Mouse (Mus musculus) embryonic facial prominence, embryonic 11.5 days (tissue): ENCODE data around the gene Slc39a3. TPM values are rescaled to one million over a fixed set of nuclear protein-coding genes. Genes with fewer than 3 reads are reported as not detected.

Experiments used
- ATAC-seq: fragments of 200-750 bp; cut with Nextera tagmentation; replicated peaks from 2 replicates; pipeline ENCODE4 v1.8.0; 2017; ENCODE audit warnings: low read depth; ENCODE audit not compliant: insufficient number of reproducible peaks, low FRiP score, low TSS enrichment
- DNase-seq: peaks from one replicate; pipeline ENCODE4 v3.0.0-alpha.2; 2015; ENCODE audit warnings: low spot score
- H3K27ac ChIP-seq: fragments of 300-500 bp; sonication (generic); replicated peaks from 2 replicates; pipeline ENCODE4 v1.5.1; 2014; ENCODE audit warnings: mild to moderate bottlenecking, low read depth, low read length, control low read depth
- H3K27me3 ChIP-seq: fragments of 300-500 bp; sonication (generic); 2 replicates; pipeline ENCODE4 v1.6.1; 2014; ENCODE audit warnings: mild to moderate bottlenecking, low read length, moderate library complexity, mixed read lengths; ENCODE audit not compliant: control insufficient read depth, insufficient read depth
- H3K36me3 ChIP-seq: fragments of 300-500 bp; sonication (generic); replicated peaks from 2 replicates; pipeline ENCODE4 v1.6.1; 2014; ENCODE audit warnings: low read depth, mild to moderate bottlenecking, low read length, moderate library complexity, mixed read lengths; ENCODE audit not compliant: control insufficient read depth, insufficient read depth
- H3K4me1 ChIP-seq: fragments of 300-500 bp; sonication (generic); 2 replicates; pipeline ENCODE4 v1.6.1; 2014; ENCODE audit warnings: low read length, mixed read lengths; ENCODE audit not compliant: control insufficient read depth, insufficient read depth
- H3K4me2 ChIP-seq: fragments of 300-500 bp; sonication (generic); 2 replicates; pipeline ENCODE4 v1.6.1; 2014; ENCODE audit warnings: low read depth, mild to moderate bottlenecking, control low read depth, low read length, moderate library complexity
- H3K4me3 ChIP-seq: fragments of 300-500 bp; sonication (generic); 2 replicates; pipeline ENCODE4 v1.5.1; 2014; ENCODE audit warnings: low read depth, low read length, control low read depth
- H3K9ac ChIP-seq: fragments of 300-500 bp; sonication (generic); replicated peaks from 2 replicates; pipeline ENCODE4 v1.6.1; 2014; ENCODE audit warnings: mild to moderate bottlenecking, control low read depth, low read length
- H3K9me3 ChIP-seq: fragments of 300-500 bp; sonication (generic); replicated peaks from 2 replicates; pipeline ENCODE4 v1.6.1; 2016; ENCODE audit warnings: mild to moderate bottlenecking, low read length, inconsistent platforms, mixed read lengths; ENCODE audit not compliant: control insufficient read depth
- WGBS: fragments of 180-500 bp; shearing (Covaris S2); extraction: QIAGEN DNeasy Blood & Tissue Kit; methylation state at CpG from one replicate; pipeline ENCODE4 v1.1.7; 2014; 5-methylcytosine and 5-hydroxymethylcytosine counted together
- polyA plus RNA-seq: library from polyadenylated mRNA; unstranded; fragments of >200 nt; fragmentation: Nextera tagmentation; extraction: Ambion mirVana; gene quantifications from 2 replicates; pipeline ENCODE4 v1.2.1, GENCODE M21; 2014

The Slc39a3 gene
- polyA plus RNA-seq, 1 experiment from 2014 or later, result 7.2 TPM

- ATAC-seq (no peak; the same call in 1 of the 2 replicates), DNase-seq (no peak)
- Histone ChIP-seq H3K9ac (no peak overlapping the region), H3K27me3 (peaks cover 22% of the 10 kb centered on the region), H3K9me3 (no peaks in the 10 kb centered on the region), H3K4me2 (no peak overlapping the region; the same call in 1 of the 2 replicates), H3K27ac (no peak overlapping the region), H3K4me1 (peaks cover 3% of the 10 kb centered on the region; the same call in 1 of the 2 replicates), H3K4me3 (no peak overlapping the region), H3K36me3 (no peaks in the 10 kb centered on the region)
- WGBS, result 76% methylated on average over 5 of the region's 5 CpGs
Observed at GRCm38 (mm10) chr10:81024346-81024937, 12.8 kb downstream of the Slc39a3 start.

DNA sequence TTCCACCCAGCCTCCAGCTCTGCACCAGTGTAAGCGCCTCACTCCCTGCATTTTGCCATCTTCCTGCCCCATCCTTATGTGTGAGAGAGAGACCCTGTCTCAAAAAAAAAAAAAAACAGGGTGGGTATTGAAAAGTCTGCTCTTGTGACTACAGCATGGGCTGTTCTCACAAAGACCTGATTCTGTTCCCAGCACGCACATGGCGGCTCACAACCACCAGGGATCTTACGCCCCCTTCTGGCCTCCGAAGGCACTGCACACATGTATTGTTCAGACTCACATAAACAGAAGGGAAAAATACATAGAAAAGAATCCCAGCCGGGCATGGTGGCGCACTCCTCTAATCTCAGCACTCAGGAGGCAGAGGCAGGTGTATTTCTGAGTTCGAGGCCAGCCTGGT lies 14.5 kb downstream of the Slc39a3 start:
- Histone ChIP-seq H3K4me1 (peaks cover 3% of the 10 kb centered on the region; the same call in 1 of the 2 replicates), H3K27ac (no peak overlapping the region), H3K27me3 (peaks cover 22% of the 10 kb centered on the region), H3K4me3 (no peak overlapping the region), H3K4me2 (no peak overlapping the region), H3K9me3 (no peaks in the 10 kb centered on the region), H3K9ac (no peak overlapping the region), H3K36me3 (no peaks in the 10 kb centered on the region)
- DNase-seq (no peak), ATAC-seq (no peak)
- 70% methylated on average over 8 of the region's 8 CpGs for WGBS

GRCm38 (mm10) chr10:81021547-81022110 lies 15.6 kb downstream of the Slc39a3 start:
- peaks cover 22% of the 10 kb centered on the region for H3K27me3 ChIP-seq
- no peaks in the 10 kb centered on the region for H3K9me3 ChIP-seq
- no peaks in the 10 kb centered on the region for H3K36me3 ChIP-seq
- no peak overlapping the region for H3K4me3 ChIP-seq
- WGBS, result 14% methylated on average over 26 of the region's 26 CpGs
- H3K4me1 ChIP-seq, result peaks cover 3% of the 10 kb centered on the region; the same call in 1 of the 2 replicates
- no peak for DNase-seq
- no peak overlapping the region for H3K9ac ChIP-seq
- H3K27ac ChIP-seq, result no peak overlapping the region
- ATAC-seq, result no peak
- H3K4me2 ChIP-seq, result no peak overlapping the region

DNA sequence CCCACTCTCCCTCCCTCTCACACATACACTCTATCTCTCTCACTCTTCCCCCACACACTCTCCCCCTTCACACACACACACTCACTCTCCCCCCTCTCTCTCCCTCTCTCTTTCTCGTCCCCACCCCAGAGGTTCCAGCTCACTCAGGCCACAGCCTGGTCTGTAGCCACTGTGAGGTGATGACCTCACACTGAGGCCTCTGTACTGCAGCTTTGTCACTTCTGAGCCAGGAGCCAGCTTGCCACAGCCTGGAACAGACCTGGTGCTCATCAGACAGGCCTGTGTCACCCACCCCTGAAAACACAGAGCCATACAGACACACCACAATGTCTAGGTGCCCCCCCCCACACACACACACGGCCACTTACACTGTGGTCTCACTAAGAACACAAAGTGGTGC lies 17.0 kb downstream of the Slc39a3 start:
- DNase-seq (no peak), ATAC-seq (no peak)
- Histone ChIP-seq H3K9me3 (no peaks in the 10 kb centered on the region), H3K4me3 (no peak overlapping the region), H3K27ac (no peak overlapping the region), H3K4me1 (peaks cover under 1% of the 10 kb centered on the region; the same call in 1 of the 2 replicates), H3K27me3 (peaks cover 19% of the 10 kb centered on the region), H3K4me2 (no peak overlapping the region), H3K36me3 (no peaks in the 10 kb centered on the region), H3K9ac (no peak overlapping the region)
- WGBS, result 44% methylated on average over 2 of the region's 2 CpGs

- Histone ChIP-seq H3K27me3 (peaks cover 14% of the 10 kb centered on the region), H3K4me1 (no peaks in the 10 kb centered on the region), H3K36me3 (no peaks in the 10 kb centered on the region), H3K27ac (no peak overlapping the region), H3K4me2 (no peak overlapping the region), H3K9ac (no peak overlapping the region), H3K9me3 (no peaks in the 10 kb centered on the region), H3K4me3 (no peak overlapping the region)
- ATAC-seq, result no peak
- DNase-seq, result no peak
- WGBS, result 81% methylated on average over 6 of the region's 6 CpGs
Observed at GRCm38 (mm10) chr10:81019687-81020086, 17.5 kb downstream of the Slc39a3 start.

DNA sequence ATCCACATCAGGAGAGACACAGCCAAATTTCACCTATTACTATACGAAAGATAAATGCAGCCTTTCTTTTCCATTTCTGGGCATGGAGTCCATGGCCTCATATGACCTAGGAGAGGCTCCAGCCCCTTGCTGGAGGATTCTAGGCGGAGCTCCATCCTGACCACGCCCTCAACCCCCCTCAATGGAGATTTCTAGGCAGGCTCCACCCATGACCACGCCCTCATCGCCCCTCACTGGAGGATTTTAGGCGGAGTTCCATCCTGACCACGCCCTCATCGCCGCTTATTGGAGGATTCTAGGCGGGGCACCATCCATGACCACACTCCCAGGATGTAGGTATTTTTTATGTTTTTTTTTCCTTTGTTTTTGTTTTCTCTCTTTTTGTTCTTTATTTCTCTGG lies 18.9 kb downstream of the Slc39a3 start:
- no peak overlapping the region for H3K9ac ChIP-seq
- H3K4me3 ChIP-seq, result no peak overlapping the region
- H3K27ac ChIP-seq, result no peak overlapping the region
- DNase-seq (peak; percentile 30), ATAC-seq (no peak)
- peaks cover 9% of the 10 kb centered on the region for H3K27me3 ChIP-seq
- 42% methylated on average over 10 of the region's 10 CpGs for WGBS
- H3K9me3 ChIP-seq, result no peaks in the 10 kb centered on the region
- H3K4me1 ChIP-seq, result no peaks in the 10 kb centered on the region
- H3K4me2 ChIP-seq, result no peak overlapping the region
- H3K36me3 ChIP-seq, result no peaks in the 10 kb centered on the region

DNA sequence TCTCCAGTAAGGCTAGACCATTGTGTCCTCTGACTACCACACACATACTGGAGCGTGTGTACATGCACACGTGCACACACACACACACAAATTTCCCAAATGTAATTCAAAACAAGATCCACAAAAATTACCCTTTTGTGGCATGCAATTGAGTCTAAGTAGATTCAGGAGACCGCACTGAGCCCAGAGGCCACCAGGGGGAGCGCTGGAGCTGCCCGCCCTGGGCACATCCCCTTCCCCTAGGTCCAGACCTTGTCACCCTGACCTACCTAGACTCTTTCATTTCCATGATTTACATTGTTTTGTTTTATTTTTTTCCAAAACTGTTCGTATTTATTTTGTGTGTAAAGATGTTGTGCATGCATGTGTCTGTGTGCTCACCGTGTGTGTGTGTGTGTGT lies 20.6 kb downstream of the Slc39a3 start:
- H3K36me3 ChIP-seq, result no peaks in the 10 kb centered on the region
- ATAC-seq, result no peak
- H3K27ac ChIP-seq, result no peak overlapping the region
- no peaks in the 10 kb centered on the region for H3K4me1 ChIP-seq
- no peaks in the 10 kb centered on the region for H3K9me3 ChIP-seq
- no peak overlapping the region for H3K9ac ChIP-seq
- H3K4me3 ChIP-seq, result no peak overlapping the region
- H3K4me2 ChIP-seq, result no peak overlapping the region
- peak; percentile 63 for DNase-seq
- H3K27me3 ChIP-seq, result no peaks in the 10 kb centered on the region; the same call in 1 of the 2 replicates
- 10% methylated on average over 7 of the region's 7 CpGs for WGBS

DNA sequence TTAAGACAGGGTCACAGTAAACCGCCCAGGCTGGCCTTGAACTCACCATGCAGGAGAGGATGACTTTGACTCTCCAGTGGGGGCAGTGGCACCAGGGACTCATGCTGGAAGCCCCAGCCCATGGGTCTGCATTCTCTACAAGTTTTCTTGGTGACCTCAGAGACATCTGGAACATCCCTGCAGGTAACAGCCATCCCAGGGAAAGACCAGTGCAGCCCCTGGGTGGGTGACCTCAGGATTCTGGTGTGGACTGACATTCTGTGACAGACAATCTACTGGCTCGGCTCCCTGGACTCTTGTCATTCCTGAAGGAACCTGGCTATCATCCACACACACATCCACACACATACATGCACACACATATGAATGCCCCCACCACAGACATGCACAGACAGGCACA lies 21.6 kb downstream of the Slc39a3 start:
- Histone ChIP-seq H3K4me1 (no peaks in the 10 kb centered on the region), H3K4me2 (no peak overlapping the region), H3K9me3 (no peaks in the 10 kb centered on the region), H3K27ac (no peak overlapping the region), H3K36me3 (no peaks in the 10 kb centered on the region), H3K27me3 (no peaks in the 10 kb centered on the region; the same call in 1 of the 2 replicates), H3K4me3 (no peak overlapping the region), H3K9ac (no peak overlapping the region)
- WGBS, result 84% methylated on average over 2 of the region's 2 CpGs
- DNase-seq (no peak), ATAC-seq (no peak)
